Mouse (Mus musculus): ENCODE results near the gene Gm3095.
"Not testable (repeated sequence)": the region's sequence is repeated elsewhere in the genome, so short reads cannot be mapped to it uniquely, and the experiment has no call there.

The Gm3095 gene

DNA sequence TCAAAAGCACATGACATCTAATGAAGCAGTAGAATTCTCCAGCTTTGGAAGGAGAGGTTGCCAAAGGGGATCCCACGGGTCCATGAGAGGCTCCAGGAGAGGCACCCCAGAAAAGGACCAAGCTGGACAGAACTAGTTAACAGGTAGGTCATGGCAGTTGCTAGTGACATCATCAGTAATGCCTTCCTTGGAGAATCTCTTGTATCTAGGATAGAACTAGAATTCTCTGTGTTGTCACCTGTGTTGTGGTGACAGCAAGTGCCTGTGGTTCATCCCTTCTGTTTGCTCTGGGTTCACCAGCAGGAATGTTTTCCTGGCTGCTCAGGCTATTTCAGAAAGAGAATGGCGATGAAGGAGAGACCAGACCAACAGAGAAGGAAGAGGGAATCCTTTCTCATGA, at the start of gene Gm3095:
TSS of gene Gm3095 (plus strand) at position 301 of the 400 bp plus-strand sequence.
- DNase-seq = not testable (repeated sequence)

- not testable (repeated sequence) for DNase-seq
These were observed 31.9 kb upstream of the Gm3095 start, which contains the start of gene Gm3029 for GRCm38 (mm10) chr14:3931456-3931855. TSS of gene Gm3029 (plus strand) at chr14:3931756.

- DNase-seq = not testable (repeated sequence)
These were observed 34.7 kb downstream of the Gm3095 start, which contains the start of gene Gm3099 for GRCm38 (mm10) chr14:3998094-3998493. TSS of gene Gm3099 (plus strand) at chr14:3998394.
